Mouse (Mus musculus): ENCODE data around the gene Trpv4.

Trpv4 gene

DNA sequence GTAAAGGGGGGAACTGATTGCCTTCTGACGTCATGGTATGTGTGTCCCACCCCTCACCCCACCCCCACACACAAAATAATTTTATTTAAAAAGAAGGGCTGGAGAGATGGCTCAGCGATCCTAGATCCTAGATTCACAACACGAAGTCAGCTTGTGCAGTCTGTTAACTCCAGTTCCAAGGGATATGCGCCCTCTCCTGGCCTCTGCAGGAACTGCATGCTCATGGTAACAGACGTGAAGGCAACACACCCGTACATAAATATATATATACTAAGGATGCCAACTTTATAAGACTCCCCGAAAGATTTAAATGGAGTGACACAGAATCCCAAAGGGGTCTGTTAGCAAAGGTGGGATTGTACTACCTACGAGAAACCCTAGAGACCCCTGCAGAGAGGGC lies 39.4 kb downstream of the Trpv4 start:
- peak; percentile 66 for DNase-seq (ENCODE audit: low read depth, low spot score)

DNA sequence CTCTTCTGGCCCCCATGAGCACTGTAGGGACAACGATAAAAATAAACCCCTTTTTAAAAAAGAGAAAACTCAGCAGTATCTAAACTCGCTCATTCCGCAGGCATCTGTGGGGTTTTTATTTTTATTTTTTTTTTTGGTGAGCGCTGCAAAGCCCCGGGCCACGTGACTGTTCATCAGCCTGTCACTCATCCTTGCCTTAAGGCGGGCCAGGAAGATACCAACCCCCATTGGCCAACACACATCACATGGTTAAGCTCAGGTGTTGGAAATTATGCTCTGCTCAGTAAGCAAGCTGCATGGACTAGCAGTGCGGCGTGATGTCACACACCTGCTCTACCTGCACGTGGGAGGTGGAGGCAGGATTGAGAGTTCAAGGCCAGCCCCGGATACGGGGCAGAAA lies 40.4 kb downstream of the Trpv4 start:
- DNase-seq (ENCODE audit: low read depth, low spot score) = no peak

DNA sequence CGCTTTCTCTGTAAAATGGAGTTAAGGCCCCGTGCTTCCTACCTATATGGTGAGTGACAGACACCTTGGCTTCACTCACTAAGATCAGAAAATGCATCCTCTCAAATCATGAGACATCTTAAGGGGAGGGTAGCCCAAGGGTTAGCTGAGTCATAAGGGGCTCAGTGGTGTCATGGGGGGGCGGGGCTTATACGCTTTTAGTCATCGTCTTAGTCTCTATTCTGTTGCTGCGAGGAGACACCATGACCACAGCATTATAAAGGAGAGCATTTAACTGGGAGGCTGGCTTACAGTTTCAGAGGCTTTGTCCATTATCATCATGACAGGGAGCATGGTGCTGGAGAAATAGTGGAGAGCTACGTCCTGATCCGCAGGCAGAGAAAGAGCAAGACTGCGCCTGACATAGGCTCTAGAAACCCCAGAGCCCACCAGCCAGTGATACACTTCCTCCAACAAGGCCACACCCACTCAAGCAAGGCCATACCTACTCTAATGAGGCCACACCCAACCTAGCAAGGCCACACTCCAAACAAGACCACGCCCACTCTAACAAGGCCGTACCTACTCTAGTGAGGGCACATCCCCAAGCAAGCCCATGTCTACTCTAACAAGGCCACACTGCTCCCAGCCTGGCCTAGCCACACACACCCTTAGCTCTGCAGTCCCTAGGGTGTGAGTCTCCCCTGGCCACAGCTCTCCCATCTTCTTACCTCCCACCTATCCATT lies 41.7 kb downstream of the Trpv4 start:
- DNase-seq (ENCODE audit: low read depth, low spot score) = no peak

- no peak for DNase-seq (ENCODE audit: low read depth, low spot score)
Measured at GRCm38 (mm10) chr5:114614863-114615262, 43.4 kb downstream of the Trpv4 start.

DNA sequence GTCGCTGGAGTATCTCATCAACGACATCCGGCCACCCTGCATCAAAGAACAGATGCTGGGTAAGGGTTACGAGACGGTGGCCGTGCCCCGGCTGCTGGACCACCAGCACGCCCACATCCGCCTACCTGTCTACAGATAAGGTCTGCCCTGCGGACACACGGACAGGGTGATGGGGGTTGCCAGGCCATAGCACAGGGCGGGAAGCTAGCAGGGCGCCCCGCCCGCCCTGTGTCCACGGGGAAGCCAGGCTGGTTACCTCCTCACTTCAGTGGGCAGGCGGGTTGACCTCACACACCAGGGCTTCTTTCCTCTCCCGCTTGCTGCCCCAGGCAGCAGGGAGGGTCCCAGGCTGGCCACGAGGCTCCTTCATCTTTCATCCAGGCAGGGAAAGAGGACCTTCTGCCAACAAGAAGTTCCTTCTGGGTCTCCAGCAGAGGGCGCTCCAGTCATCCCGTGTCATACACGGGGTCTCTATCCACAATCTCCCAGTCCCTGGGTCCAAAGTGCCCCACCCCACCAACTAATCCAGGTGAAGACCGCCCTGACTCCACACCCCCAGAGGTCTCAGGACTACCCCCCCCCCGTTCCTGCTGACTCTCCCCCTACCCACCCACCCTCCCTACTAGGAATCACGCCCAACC lies 46.1 kb downstream of the Trpv4 start:
- no peak for DNase-seq (ENCODE audit: low read depth, low spot score)

- no peak for DNase-seq (ENCODE audit: low read depth, low spot score)
Measured at GRCm38 (mm10) chr5:114611256-114611655, 47.0 kb downstream of the Trpv4 start.

DNA sequence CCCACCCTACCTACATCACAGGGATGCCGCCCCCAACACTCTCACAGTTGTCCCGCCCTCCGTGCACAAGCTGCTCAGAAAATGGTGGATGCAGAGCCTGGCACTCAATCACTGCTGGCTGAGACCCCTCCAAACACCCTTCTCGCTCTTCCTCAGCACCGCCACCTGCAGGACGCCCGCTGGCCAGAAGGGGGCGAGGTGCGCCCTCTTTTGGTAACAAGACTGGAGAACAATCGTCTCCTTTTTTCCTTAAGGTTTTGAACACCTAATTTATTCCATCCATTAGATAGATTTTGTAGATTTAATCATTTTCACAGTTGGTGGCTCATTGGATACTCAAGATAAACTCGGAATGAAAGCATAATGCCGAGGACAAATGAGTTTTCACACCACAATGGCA lies 49.7 kb downstream of the Trpv4 start:
- no peak for DNase-seq (ENCODE audit: low read depth, low spot score)

DNA sequence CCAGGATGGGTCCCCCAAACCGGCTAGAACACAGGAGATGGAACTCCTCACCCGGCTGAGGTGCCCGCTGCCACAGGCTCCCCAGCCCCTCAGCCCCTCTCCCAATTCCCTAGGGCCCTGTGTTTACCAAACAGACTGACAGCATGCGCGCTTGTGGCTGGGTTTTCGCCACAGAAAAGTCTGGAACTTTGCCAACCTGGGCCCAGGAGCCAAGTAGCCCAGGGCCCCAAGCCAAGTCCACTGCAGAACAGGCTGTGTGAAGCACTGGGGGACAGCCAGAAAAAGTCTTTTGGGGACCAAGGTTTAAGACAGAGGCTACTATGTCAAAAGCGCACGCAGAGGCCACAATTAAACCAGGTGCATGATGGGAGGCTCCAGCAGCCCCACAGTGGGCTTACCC lies 50.6 kb downstream of the Trpv4 start:
- no peak for DNase-seq (ENCODE audit: low read depth, low spot score)

DNA sequence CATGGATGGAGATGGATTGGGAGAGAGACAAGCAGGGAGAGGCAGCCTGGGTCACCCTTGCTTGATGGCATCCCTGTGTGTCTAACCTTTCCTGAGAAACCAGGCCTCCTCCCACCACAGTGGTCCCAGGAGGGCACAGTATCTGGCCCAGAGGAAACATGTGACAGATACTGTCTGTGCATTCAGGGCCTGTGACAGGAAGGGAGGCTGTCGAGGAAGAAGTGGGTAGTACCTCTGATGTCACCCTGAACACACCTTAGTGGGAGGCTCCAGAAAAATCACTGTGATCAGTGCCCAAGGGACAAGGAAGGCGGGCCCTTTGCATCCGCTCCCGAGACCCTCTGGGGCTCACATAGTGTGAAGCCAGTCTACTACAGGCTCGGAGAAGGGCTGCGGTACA lies 52.2 kb downstream of the Trpv4 start:
- no peak for DNase-seq (ENCODE audit: low read depth, low spot score)

- DNase-seq (ENCODE audit: low read depth, low spot score) = no peak
Measured at GRCm38 (mm10) chr5:114604781-114605290, 53.4 kb downstream of the Trpv4 start.

GRCm38 (mm10) chr5:114603975-114604374 lies 54.2 kb downstream of the Trpv4 start:
- DNase-seq (ENCODE audit: low read depth, low spot score) = no peak

DNA sequence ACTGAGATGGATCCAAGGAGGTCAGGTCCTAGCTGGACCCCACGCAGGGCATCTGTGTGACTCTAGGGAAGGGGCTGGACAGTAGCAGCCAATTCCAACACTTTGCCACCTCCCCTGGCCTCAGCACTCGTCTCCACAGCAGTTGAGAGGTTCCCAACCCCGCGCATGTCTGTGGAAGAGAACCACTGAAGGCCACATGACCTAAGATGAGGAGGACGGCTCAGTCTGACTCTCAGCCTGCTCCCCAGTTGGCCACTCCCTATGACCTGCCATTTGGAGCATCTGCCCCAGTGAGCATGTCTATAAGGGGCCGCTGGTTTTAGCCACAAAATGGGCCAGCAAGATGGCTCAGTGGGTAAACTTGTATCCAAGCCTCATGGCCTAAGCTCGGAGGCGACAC lies 56.2 kb downstream of the Trpv4 start:
- no peak for DNase-seq (ENCODE audit: low read depth, low spot score)

DNA sequence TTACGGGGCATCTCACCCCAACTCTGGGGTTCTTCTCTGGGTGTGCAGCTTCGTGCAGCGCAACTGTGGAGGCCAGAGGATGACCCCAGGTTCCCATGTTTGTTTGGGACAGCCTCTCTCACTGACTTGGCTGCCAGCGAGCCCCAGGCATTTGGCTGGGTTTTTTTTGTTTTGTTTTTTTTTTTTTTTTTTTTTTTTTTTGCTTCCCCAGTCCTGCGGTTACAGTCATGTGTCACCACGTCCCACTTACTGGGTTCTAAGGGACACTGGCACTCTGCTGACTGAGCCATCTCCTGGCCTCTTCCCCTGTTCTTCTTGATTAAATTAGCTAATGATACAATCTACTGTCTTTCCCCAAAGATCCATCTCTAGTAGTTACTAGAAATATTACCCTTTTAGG lies 60.6 kb downstream of the Trpv4 start:
- no peak for DNase-seq (ENCODE audit: low read depth, low spot score)

- no peak for DNase-seq (ENCODE audit: low read depth, low spot score)
Measured at GRCm38 (mm10) chr5:114597222-114597621, 61.0 kb downstream of the Trpv4 start.

- DNase-seq (ENCODE audit: low read depth, low spot score) = no peak
Measured at GRCm38 (mm10) chr5:114596604-114597003, 61.6 kb downstream of the Trpv4 start.

DNA sequence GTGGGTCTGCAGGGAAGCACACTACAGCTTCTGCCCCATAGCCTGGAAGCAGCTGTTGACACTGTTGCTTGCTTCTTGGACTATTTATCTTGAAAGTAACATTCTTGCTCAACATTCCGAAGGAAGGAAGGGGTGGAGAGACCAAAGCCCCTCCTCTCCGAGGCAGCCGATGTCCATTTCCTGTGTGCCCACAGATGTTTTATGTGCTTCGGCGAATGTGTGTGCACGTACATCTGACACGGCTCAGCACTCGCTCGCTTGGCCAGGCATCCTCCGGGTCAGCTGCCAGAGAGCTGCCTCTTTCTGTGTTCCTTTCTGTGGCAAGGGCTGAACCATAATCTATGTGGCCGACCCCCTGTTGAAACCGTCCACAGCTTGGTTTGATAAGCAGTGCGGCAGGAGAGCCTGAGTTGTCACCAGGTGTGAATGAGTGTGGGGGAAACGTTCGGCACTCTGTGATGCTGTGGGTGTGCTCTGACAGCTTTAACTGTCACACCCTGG lies 63.4 kb downstream of the Trpv4 start:
- DNase-seq (ENCODE audit: low read depth, low spot score) = no peak

DNA sequence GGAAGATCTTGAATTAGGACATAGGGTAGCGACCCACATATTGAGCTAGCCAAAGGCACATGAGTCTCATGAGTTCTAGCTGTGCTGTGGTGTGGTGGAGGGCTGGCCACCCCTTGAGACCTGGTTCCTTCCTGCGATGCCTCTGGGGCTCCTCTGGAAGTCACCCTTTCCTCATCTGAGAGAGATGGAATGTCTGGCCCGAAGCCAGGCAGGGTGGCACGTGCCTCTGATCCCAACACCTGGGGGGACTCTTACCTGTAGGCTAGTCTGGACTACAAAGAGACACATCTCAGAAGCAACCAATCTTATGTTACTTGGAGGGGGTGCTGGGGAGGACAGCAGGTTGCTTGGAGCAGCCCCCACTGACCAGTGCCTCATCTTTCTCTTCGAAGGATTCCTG lies 64.3 kb downstream of the Trpv4 start:
- DNase-seq (ENCODE audit: low read depth, low spot score) = no peak

GRCm38 (mm10) chr5:114593161-114593821 lies 64.9 kb downstream of the Trpv4 start:
- DNase-seq (ENCODE audit: low read depth, low spot score) = no peak

DNA sequence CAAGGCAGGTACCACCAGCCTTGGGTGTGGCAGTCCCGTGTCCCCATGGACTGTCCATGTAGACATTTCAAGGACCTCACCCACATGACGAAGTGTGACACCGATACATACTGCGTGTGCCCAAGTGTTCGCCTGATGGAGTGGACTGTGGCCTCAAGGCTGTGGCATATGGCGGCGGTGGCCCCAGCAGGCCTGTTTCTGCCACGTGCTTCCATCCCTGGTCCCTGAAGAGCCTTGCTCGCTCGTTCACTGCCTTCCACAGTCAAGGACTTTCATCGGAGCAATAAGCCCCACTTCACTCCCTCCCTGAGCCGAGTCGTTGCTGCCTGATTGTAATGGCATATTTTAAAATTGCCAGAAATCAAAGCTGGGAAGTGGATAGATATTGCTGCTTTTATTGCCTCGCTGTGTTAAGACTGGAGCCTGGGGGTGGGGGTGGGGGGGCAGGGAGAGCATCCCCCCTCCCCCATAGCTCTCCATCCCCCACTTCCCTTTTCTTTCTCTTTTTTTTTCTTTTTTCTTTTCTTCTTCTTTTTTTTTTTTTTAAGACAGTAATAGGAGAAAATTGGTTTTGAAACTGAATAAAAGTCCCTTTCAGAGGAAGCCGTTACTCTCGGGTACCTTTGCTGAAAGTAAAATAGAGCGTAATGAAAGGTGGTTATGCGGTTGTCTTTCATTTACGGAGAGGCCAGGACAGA lies 65.6 kb downstream of the Trpv4 start:
- no peak for DNase-seq (ENCODE audit: low read depth, low spot score)

- no peak for DNase-seq (ENCODE audit: low read depth, low spot score)
Measured at GRCm38 (mm10) chr5:114591151-114591561, 67.1 kb downstream of the Trpv4 start.

GRCm38 (mm10) chr5:114590043-114590913 lies 67.9 kb downstream of the Trpv4 start:
- no peak for DNase-seq (ENCODE audit: low read depth, low spot score)

Measured in WW6 (cell line).